Mouse (Mus musculus): ENCODE results near the gene Abo.
A peak's percentile ranks its signal among the peaks of the same experiment; 100 is the strongest.

GRCm38 (mm10) chr2:26903311-26903710 lies 38.5 kb upstream of the Abo start:
- TF ChIP-seq POLR2A (IDR thresholded peaks at IDR 0.05; ENCODE audit: control insufficient read depth in 1 of 2, insufficient read depth in 1 of 2, low read depth in 1 of 2, low read length in 2 of 2, poor library complexity in 1 of 2): no peak
- TF ChIP-seq CHD2 (IDR thresholded peaks at IDR 0.05; ENCODE audit: low read length): no peak
- no peak for TF ChIP-seq E2F4 (IDR thresholded peaks at IDR 0.05; ENCODE audit: borderline replicate concordance, low read depth, low read length)
- TF ChIP-seq CTCF (IDR thresholded peaks at IDR 0.05 in 2 of 3, conservative IDR thresholded peaks at IDR 0.05 in 1 of 3; ENCODE audit: control insufficient read depth in 1 of 3, insufficient read depth in 1 of 3, low read depth in 2 of 3, low read length in 3 of 3, poor library complexity in 1 of 3, severe bottlenecking in 1 of 3): no peak
- TF ChIP-seq MYC (IDR thresholded peaks at IDR 0.05; ENCODE audit: low read depth, low read length): 0 out of 2 replicates have a peak, but pooled peaks have one; percentile 10
- TF ChIP-seq UBTF (IDR thresholded peaks at IDR 0.05; ENCODE audit: borderline replicate concordance, insufficient read depth, low read depth, low read length): no peak
- TF ChIP-seq EP300 (IDR thresholded peaks at IDR 0.05; ENCODE audit: low read depth in 1 of 2, low read length in 2 of 2): no peak; a peak in 1 of 4 replicates
- TF ChIP-seq ZC3H11A (IDR thresholded peaks at IDR 0.05; ENCODE audit: low read depth, low read length): no peak
- TF ChIP-seq MXI1 (IDR thresholded peaks at IDR 0.05; ENCODE audit: low read depth, low read length): no peak
- TF ChIP-seq MAX (IDR thresholded peaks at IDR 0.05; ENCODE audit: low read length): 0 out of 2 replicates have a peak, but pooled peaks have one; percentile 53
- TF ChIP-seq MEF2A (IDR thresholded peaks at IDR 0.05; ENCODE audit: extremely low read depth, insufficient replicate concordance, low read depth, low read length, poor library complexity, severe bottlenecking): no peak
- no peak; the same call in 1 of the 2 replicates for TF ChIP-seq NELFE (IDR thresholded peaks at IDR 0.05; ENCODE audit: low read depth, low read length)
